Mouse (Mus musculus) hematopoietic stem cell, adult 5-6 weeks (primary cell): ENCODE results near the gene Stk17b. TPM values are rescaled to one million over a fixed set of nuclear protein-coding genes. Genes with fewer than 3 reads are reported as not detected.
"Not testable (repeated sequence)": the region's sequence is repeated elsewhere in the genome, so short reads cannot be mapped to it uniquely, and the experiment has no call there.

Experiments
- ATAC-seq, 2 experiments: fragments of 125-278 bp in 1 of 2; replicated peaks in 1 of 2; 2 replicates each; pipeline ENCODE4 v1.8.0; 2016 to 2017; ENCODE audit warnings: inconsistent platforms in 2 of 2, mild to moderate bottlenecking in 2 of 2, moderate number of reproducible peaks in 2 of 2, low read depth in 1 of 2, moderate TSS enrichment in 1 of 2; ENCODE audit not compliant: low FRiP score in 2 of 2, poor library complexity in 2 of 2, severe bottlenecking in 2 of 2, insufficient read depth in 1 of 2, low TSS enrichment in 1 of 2
- total RNA-seq: library from RNA; stranded (forward); fragments of 172-1452, 232-1000 nt; gene quantifications from 2 replicates; pipeline ENCODE4 v1.2.3, GENCODE M21; 2017

Stk17b gene
- total RNA-seq, 1 experiment from 2014 or later = 171 TPM

DNA sequence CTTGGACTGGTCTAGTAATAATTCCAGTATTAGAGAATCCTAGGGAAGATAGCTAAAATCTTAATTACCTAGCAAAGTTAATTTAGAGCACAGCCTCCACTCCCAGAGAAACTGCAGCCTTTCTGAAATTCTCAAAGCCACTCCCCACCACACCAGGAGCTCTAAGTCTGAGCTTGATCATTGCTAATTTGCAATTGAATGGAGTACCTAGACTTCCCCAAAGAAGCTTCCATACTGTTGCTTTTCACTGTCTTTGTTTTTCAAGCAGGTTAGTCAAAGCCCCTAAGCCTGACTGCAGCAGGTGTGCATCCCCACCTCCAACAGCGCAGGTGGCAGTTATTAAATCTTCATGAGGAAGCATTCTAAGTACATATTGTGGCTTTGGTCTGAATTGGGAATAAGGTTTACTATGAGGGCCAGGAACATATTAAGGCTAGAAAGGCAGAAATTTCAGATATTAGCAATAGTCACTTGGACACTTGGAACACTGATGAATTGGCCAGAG, 35.1 kb downstream of the Stk17b start:
- ATAC-seq = not testable (repeated sequence)

GRCm38 (mm10) chr1:53748571-53748970, 36.5 kb downstream of the Stk17b start:
- ATAC-seq = no peak; a peak in 1 of 4 replicates

DNA sequence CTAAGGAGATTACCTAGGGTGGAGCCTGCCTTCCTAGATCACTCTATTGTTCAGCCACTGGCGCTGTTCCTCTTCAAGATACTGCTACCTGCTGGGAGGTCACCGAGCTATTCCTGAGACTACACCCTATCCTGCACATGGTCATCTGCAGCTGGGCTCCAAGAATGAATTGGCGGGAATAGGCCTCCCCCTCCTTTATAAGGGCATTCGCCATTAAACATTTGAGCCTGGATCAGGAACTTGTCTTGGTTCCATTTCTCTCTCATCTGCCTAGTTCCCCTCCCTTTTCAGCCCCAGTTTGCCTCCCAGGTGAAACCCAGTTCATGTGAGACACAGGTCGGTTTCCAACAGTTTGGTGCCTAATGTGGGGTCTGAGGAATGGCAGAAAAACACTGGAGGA, 39.0 kb downstream of the Stk17b start:
- no peak for ATAC-seq

GRCm38 (mm10) chr1:53741742-53742458, 43.1 kb downstream of the Stk17b start:
- no peak for ATAC-seq

DNA sequence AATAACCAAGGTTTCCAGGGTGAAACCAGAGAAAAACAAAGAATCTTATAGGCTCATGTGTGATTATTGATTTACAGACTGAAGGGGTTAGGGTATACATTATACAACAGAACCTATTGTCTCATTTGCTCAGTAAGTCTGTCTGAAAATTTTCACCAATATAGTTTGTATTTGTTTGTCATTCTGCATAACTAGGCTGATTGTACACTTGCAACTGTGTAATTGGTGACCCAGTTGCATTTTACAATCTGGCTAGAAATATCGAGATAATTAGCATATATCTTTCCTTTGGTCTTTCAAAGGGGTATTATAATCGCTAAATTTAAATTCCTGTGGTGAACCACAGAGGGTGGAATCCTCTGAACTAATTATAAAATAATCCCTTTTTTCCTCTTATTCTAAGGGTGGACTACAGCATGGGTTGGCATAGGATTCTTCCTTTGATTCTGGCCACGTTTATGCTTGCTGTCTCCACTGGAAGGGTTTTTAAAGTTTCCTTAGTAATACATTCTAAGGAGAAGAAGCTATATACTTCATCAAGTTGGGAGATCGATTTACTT, 44.2 kb downstream of the Stk17b start:
- no peak for ATAC-seq

DNA sequence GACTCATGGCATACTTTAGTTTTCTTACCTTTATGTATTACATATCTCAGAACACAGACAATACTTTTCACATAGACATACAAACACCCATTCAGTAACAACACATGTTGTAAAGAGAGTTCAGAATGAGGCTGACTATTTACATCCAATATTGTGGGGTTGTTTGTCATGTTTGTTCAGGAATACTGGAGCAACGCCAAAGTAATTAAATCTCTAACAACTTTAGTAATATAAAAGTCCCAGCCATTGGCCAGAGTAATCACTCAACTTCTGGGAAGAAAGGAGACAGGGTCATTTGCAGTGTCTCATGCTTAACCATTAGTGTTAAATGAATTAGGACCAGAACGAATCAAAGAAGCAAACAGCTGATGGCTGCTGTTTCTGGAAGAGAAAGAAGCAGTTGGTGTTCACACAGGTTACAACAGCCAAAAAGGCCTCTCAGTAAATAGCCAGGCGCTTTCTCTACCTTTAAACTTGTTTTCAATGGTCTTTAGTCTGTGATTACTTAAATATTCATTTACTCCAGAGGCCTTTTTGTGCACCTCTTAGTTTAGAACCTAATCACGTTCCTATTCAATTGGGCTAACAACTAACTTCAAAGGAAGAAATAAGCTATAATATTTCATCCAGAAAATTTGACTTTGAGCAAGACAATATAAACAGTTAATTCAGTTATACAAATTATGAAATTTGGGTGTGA, 44.8 kb downstream of the Stk17b start:
- not testable (repeated sequence) for ATAC-seq

DNA sequence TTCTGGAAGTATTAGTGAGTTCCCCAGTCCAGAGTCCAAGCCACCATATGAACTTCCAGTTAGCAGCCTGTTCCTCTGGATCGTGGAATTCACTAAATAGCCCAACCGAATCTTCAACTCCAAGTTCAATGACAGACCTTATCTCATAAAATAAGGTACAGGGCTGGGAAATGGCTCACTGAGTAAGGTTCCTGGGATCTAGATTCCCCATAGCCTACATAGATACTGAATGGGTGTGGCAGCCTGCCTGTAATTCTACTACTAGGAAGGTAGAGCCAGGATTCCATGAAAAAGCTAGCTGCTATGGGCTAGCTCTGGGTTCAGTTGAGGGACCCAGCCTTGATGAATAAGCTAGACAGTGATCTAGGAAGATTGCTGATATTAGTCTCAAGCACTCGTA, 48.4 kb downstream of the Stk17b start:
- ATAC-seq = no peak

DNA sequence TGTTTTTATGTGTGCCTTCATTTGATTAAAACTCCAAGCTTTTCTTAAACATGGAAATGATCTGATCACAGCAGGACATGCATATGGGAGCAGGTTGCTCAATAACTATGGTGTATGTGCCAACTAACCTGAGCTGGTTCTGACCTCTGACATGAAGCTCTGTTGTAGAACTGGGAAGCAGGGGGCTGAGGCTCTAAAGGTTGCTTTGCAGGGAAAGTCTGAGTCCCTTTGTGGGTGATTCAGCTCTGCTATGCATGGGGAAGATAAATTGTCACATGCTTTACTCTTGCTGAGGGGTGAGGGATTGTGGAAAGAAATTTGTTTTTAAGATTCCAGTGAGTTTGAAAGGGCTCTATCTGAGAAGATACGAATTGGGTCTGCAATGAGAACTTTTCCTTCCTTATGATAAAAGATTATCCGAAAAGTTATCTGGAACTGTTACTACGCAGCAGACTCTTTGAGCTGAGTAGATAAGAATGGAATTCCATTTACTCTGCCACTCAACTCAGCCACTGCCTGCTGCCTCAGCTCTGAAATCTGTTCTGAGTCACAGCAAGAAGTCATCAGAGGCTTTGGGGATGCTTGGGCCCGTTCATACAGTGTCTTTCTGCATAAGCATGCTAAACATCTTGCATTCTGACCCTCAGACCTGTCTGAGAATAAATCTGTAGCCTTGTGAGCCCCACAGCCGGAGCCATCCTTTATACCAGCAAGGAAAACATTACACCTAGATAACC, 56.4 kb downstream of the Stk17b start:
- no peak for ATAC-seq

- no peak for ATAC-seq
Measured at GRCm38 (mm10) chr1:53726883-53727282, 58.1 kb downstream of the Stk17b start.

GRCm38 (mm10) chr1:53721353-53721752, 63.7 kb downstream of the Stk17b start:
- no peak for ATAC-seq

DNA sequence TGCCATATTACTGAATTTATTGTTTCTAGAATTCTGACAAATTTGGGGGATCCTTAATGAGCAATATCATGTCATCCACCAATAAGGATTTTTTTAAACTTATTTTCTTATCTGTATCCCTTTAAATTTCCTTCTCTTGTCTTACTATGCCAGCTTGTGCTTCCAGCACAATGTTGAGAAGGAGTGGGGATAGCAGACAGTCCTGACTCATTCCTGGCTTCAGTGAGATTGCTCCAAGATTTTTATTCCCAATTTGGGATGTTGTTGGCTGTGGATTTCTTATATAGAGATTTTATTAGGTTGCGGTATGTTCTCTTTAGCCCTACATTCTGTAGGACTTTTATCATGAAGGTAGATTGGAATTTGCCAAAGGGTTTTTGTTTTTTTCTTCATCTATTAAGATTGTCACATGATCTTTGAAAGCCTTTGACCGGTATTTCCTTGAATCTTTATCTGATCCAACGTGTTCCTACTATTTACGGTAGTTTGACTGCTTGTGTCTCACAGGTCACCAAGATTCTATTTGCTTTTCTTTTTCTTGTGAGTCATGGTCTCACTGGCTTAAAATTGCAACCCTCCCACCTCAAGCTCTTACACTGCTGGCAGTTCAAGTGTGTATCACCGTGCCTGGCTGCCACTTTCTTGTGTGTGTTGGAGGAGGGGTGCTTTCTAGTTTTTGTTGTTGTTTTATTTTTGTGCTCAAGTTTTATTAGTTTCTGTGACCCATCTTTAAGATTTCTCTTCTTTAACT, 64.2 kb downstream of the Stk17b start:
- no peak for ATAC-seq

DNA sequence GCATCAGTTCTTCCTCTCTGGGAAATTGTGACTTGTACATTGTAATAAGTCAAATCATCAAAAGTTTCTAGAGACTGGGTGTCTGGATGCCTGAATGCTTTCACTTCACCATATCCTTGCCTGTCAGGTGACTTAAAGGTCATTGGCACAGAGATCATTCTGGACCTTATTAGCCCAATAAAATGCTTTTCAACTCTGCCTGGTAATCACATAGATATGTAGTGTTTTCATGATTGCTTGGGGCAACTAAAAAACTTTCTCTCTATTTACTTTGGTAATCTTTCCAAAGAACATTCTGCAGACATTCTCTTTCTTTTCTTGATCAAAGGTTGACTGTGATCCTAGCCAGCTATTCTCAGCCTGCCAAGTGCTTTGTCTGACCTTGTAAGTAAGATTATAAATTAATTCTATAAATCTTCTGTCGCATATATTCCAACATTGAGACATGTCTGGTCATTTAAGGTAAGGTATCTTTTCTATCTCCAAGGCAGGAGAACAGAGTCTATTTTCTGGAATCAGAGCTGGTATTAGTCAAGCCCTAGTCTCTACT, 69.0 kb downstream of the Stk17b start:
- ATAC-seq = no peak

DNA sequence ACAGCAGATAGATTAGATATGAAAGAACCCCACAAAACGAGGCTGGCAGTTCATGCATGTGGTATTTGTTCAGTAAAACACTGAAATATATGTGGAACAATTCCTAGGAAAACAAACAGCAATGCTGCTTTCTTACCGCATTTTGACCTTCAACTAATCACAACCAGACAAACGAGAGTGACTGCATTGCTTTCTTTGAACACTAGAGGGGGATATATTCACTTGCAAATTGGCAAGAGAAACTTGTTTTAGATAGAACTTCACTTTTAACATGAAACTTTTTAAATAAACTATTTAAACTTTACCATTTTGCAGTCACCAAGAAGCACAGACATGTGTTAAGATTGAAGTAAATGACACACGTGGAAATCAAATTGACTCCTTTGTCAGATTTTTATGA, 69.6 kb downstream of the Stk17b start:
- ATAC-seq = peak in 1 of 2 experiments; percentile 42; a peak in 1 of 4 replicates

DNA sequence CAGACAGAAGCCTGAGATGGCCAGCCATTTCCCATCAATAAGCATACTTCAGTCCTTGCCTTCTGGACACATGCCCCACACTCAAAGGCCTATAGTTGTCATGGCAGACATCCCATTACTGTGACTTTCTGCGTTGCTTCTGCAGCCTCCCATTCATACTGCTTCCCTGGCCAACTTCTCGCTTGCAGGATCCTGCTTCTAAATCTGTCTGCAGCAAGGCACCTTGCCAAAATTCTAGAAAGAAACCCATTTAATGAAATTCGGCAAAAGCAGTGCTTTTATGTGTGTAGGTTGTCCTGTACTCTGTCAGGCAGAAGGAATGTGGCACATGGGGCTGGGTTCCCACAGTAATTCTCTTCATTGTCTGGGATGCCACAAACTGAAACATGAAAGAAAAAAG, 71.6 kb downstream of the Stk17b start:
- ATAC-seq = not testable (repeated sequence)

DNA sequence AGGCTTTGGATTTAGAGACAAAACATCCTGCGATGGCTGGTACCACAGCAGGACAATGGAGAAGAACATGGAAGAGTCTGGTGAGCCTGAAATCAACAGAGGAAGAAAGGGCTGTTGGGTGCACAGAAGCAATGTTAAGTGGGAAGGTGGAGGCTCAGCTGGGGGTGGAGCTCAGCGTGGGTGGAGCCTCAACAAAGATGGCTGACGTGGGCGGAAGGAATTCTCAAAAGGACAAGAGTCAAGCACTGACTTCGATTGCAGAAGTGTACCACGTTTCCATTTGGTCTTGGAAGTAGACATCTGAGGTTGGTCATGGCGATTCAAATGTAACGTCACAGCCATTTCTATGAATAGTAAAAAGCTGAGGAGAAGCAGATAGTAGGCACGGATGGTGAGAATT, 74.0 kb downstream of the Stk17b start:
- no peak for ATAC-seq

DNA sequence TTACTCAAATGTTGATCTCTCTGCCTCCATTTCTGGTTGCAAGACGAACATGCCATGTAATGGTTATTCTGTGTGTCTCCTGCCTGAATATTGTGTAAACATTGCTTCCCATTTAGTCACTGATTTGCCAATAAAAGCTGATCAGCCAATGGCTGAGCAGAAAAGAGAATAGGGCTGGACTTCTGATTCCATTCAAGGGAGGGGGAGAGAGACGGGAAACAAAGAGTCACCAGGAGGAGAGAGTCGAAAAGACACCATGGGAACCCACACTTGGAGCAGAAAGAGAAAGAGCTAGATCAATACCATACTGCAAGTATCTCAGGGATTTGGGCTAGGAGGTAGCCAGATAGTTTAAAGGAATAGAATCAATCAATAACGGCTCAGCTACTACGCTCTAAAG, 75.4 kb downstream of the Stk17b start:
- not testable (repeated sequence) for ATAC-seq
